Mouse (Mus musculus) granulocyte monocyte progenitor cell, adult 5-6 weeks (primary cell): ENCODE data around the gene Nat8f6. TPM values are rescaled to one million over a fixed set of nuclear protein-coding genes. Genes with fewer than 3 reads are reported as not detected.

Experiments
- total RNA-seq, 2 experiments: library from RNA; stranded (forward) in 1 of 2; stranded (reverse) in 1 of 2; fragments of 200-712, 200-1000 nt in 1 of 2; fragments of >200 nt in 1 of 2; fragmentation: Nextera tagmentation in 1 of 2; gene quantifications; 2 replicates each; pipeline ENCODE4 v1.2.3; 2014 to 2017

Gene Nat8f6
- total RNA-seq, 2 experiments from 2014 or later = not detected

Other genes starting within 250 kb of the Nat8f6 start
- 21.7 and 29.1 TPM in 2 replicates for gene Alms1, start 233.4 kb downstream of the Nat8f6 start, total RNA-seq (2014; fragmentation: Nextera tagmentation)
- 18.4 and 20.2 TPM in 2 replicates for gene Alms1, start 233.4 kb downstream of the Nat8f6 start, total RNA-seq (2017)
- not detected in 2 replicates for gene Nat8f7, start 107.7 kb downstream of the Nat8f6 start, total RNA-seq (2014; fragmentation: Nextera tagmentation)
- not detected in 2 replicates for gene Nat8f7, start 107.7 kb downstream of the Nat8f6 start, total RNA-seq (2017)
- gene Nat8f3, start 55.2 kb downstream of the Nat8f6 start, total RNA-seq (2014; fragmentation: Nextera tagmentation) = not detected in 2 replicates
- not detected in 2 replicates for gene Nat8f3, start 55.2 kb downstream of the Nat8f6 start, total RNA-seq (2017)
- not detected in 2 replicates for gene Nat8f5, start within 50 bp of the Nat8f6 start, total RNA-seq (2014; fragmentation: Nextera tagmentation)
- not detected in 2 replicates for gene Nat8f5, start within 50 bp of the Nat8f6 start, total RNA-seq (2017)
- gene Nat8, start 11.1 kb upstream of the Nat8f6 start, total RNA-seq (2014; fragmentation: Nextera tagmentation) = not detected in 2 replicates
- not detected in 2 replicates for gene Nat8, start 11.1 kb upstream of the Nat8f6 start, total RNA-seq (2017)
- not detected in 2 replicates for gene Nat8f2, start 48.2 kb upstream of the Nat8f6 start, total RNA-seq (2014; fragmentation: Nextera tagmentation)
- not detected in 2 replicates for gene Nat8f2, start 48.2 kb upstream of the Nat8f6 start, total RNA-seq (2017)
- gene Nat8f4, start 83.9 kb upstream of the Nat8f6 start, total RNA-seq (2014; fragmentation: Nextera tagmentation) = 0.58 and 2.0 TPM in 2 replicates
- 0.90 and 1.3 TPM in 2 replicates for gene Nat8f4, start 83.9 kb upstream of the Nat8f6 start, total RNA-seq (2017)
- 26.0 and 30.1 TPM in 2 replicates for gene Tprkb, start 90.9 kb upstream of the Nat8f6 start, total RNA-seq (2014; fragmentation: Nextera tagmentation)
- 17.3 and 40.0 TPM in 2 replicates for gene Tprkb, start 90.9 kb upstream of the Nat8f6 start, total RNA-seq (2017)
- 6.9 and 10.4 TPM in 2 replicates for gene Nat8f1, start 94.7 kb upstream of the Nat8f6 start, total RNA-seq (2014; fragmentation: Nextera tagmentation)
- gene Nat8f1, start 94.7 kb upstream of the Nat8f6 start, total RNA-seq (2017) = 3.4 and 3.7 TPM in 2 replicates
- 56.9 and 57.9 TPM in 2 replicates for gene Dusp11, start 140.7 kb upstream of the Nat8f6 start, total RNA-seq (2014; fragmentation: Nextera tagmentation)
- 44.0 and 45.4 TPM in 2 replicates for gene Dusp11, start 140.7 kb upstream of the Nat8f6 start, total RNA-seq (2017)
- not detected in 2 replicates for gene Figla, start 195.2 kb upstream of the Nat8f6 start, total RNA-seq (2014; fragmentation: Nextera tagmentation)
- gene Figla, start 195.2 kb upstream of the Nat8f6 start, total RNA-seq (2017) = not detected in 2 replicates
- 0.21 TPM in 1 of 2 replicates, not detected in the other for gene Add2, start 207.7 kb upstream of the Nat8f6 start, total RNA-seq (2014; fragmentation: Nextera tagmentation)
- gene Add2, start 207.7 kb upstream of the Nat8f6 start, total RNA-seq (2017) = 0.22 and 1.5 TPM in 2 replicates